Mouse (Mus musculus) megakaryocyte, adult 5-6 weeks (primary cell): ENCODE data around the gene Zfp827. TPM values are rescaled to one million over a fixed set of nuclear protein-coding genes. Genes with fewer than 3 reads are reported as not detected.

Source experiments
- ATAC-seq: 2 replicates; pipeline ENCODE4 v1.8.0; 2016; ENCODE audit warnings: mild to moderate bottlenecking, inconsistent platforms; ENCODE audit not compliant: poor library complexity, severe bottlenecking
- total RNA-seq, 2 experiments: library from RNA; stranded (forward) in 1 of 2; stranded (reverse) in 1 of 2; fragments of 153-499, 151-499 nt in 1 of 2; fragments of 221-1000, 200-1000 nt in 1 of 2; gene quantifications; 2 replicates each; pipeline versions ENCODE4 v1.2.3 to v1.2.4; 2015 to 2017

The Zfp827 gene
- 0.16 and 0.91 TPM in 2 replicates for total RNA-seq (2015)
- total RNA-seq (2017): 0.16 and 0.29 TPM in 2 replicates

GRCm38 (mm10) chr8:79027977-79028487 is at the start of gene Zfp827:
TSS of gene Zfp827 (plus strand) at chr8:79028437.
- ATAC-seq: peak; percentile 69

GRCm38 (mm10) chr8:79004341-79004740 is 23.9 kb upstream of the Zfp827 start:
- no peak for ATAC-seq

- ATAC-seq: no peak
Observed at GRCm38 (mm10) chr8:79015061-79015460, 13.2 kb upstream of the Zfp827 start.

GRCm38 (mm10) chr8:79016076-79016475 is 12.2 kb upstream of the Zfp827 start:
- ATAC-seq: no peak

GRCm38 (mm10) chr8:79016583-79016982 is 11.7 kb upstream of the Zfp827 start:
- ATAC-seq: no peak

- ATAC-seq: no peak
Observed at GRCm38 (mm10) chr8:79023922-79024321, 4.3 kb upstream of the Zfp827 start.

- ATAC-seq: no peak
Observed at GRCm38 (mm10) chr8:79027319-79027718, 918 bp upstream of the Zfp827 start.

- ATAC-seq: no peak
Observed at GRCm38 (mm10) chr8:79028541-79029395, 531 bp downstream of the Zfp827 start.

GRCm38 (mm10) chr8:79029396-79030325 is 1.4 kb downstream of the Zfp827 start:
- ATAC-seq: 0 out of 2 replicates have a peak, but pooled peaks have one; percentile 3

GRCm38 (mm10) chr8:79030326-79031265 is 2.4 kb downstream of the Zfp827 start:
- peak; percentile 27; the same call in 1 of the 2 replicates for ATAC-seq

GRCm38 (mm10) chr8:79037532-79037931 is 9.3 kb downstream of the Zfp827 start:
- no peak for ATAC-seq

- ATAC-seq: no peak
Observed at GRCm38 (mm10) chr8:79037991-79038390, 9.8 kb downstream of the Zfp827 start.

GRCm38 (mm10) chr8:79041429-79041828 is 13.2 kb downstream of the Zfp827 start:
- ATAC-seq: no peak

GRCm38 (mm10) chr8:79042252-79042651 is 14.0 kb downstream of the Zfp827 start:
- no peak for ATAC-seq

GRCm38 (mm10) chr8:79044673-79045072 is 16.4 kb downstream of the Zfp827 start:
- no peak for ATAC-seq

GRCm38 (mm10) chr8:79046659-79047058 is 18.4 kb downstream of the Zfp827 start:
- no peak for ATAC-seq

- no peak for ATAC-seq
Observed at GRCm38 (mm10) chr8:79048388-79049005, 20.3 kb downstream of the Zfp827 start.

GRCm38 (mm10) chr8:79054222-79054621 is 26.0 kb downstream of the Zfp827 start:
- ATAC-seq: no peak

- ATAC-seq: no peak
Observed at GRCm38 (mm10) chr8:79057179-79057578, 28.9 kb downstream of the Zfp827 start.

GRCm38 (mm10) chr8:79059361-79059760 is 31.1 kb downstream of the Zfp827 start:
- no peak for ATAC-seq
